Mouse (Mus musculus) midbrain, embryonic 14.5 days (tissue): Measurements from ENCODE around the gene Tle2. TPM values are rescaled to one million over a fixed set of nuclear protein-coding genes. Genes with fewer than 3 reads are reported as not detected.

ENCODE experiments used
- ATAC-seq: fragments of 200-750 bp; cut with Nextera tagmentation; 2 replicates; pipeline ENCODE4 v1.8.0; 2017; ENCODE audit warnings: moderate number of reproducible peaks, moderate library complexity; ENCODE audit not compliant: low FRiP score, low TSS enrichment
- DNase-seq: peaks from one replicate; pipeline ENCODE4 v3.0.0-alpha.2; 2015
- H3K27ac ChIP-seq: fragments of 300-500 bp; sonication (generic); replicated peaks from 2 replicates; pipeline ENCODE4 v1.5.1; 2014; ENCODE audit warnings: mild to moderate bottlenecking, low read depth, low read length, moderate library complexity
- H3K27me3 ChIP-seq: fragments of 300-500 bp; sonication (generic); 2 replicates; pipeline ENCODE4 v1.6.1; 2014; ENCODE audit warnings: low read length, control low read depth, mixed read lengths; ENCODE audit not compliant: control insufficient read depth, insufficient read depth
- H3K36me3 ChIP-seq: fragments of 300-500 bp; sonication (generic); 2 replicates; pipeline ENCODE4 v1.6.1; 2014; ENCODE audit warnings: low read length, control low read depth; ENCODE audit not compliant: control insufficient read depth, insufficient read depth
- H3K4me1 ChIP-seq: fragments of 300-500 bp; sonication (generic); 2 replicates; pipeline ENCODE4 v1.6.1; 2014; ENCODE audit warnings: mild to moderate bottlenecking, antibody characterized with exemption, low read length, control low read depth; ENCODE audit not compliant: control insufficient read depth, insufficient read depth
- H3K4me2 ChIP-seq: fragments of 300-500 bp; sonication (generic); 2 replicates; pipeline ENCODE4 v1.6.1; 2014; ENCODE audit warnings: mild to moderate bottlenecking, low read length, moderate library complexity
- H3K4me3 ChIP-seq: fragments of 300-500 bp; sonication (generic); replicated peaks from 2 replicates; pipeline ENCODE4 v1.5.1; 2014; ENCODE audit warnings: low read depth, low read length
- H3K9ac ChIP-seq: fragments of 300-500 bp; sonication (generic); replicated peaks from 2 replicates; pipeline ENCODE4 v1.6.1; 2014; ENCODE audit warnings: mild to moderate bottlenecking, low read length, moderate library complexity
- H3K9me3 ChIP-seq: fragments of 300-500 bp; sonication (generic); 2 replicates; pipeline ENCODE4 v1.6.1; 2016; ENCODE audit warnings: low read length, control low read depth, mixed read lengths; ENCODE audit not compliant: control insufficient read depth
- WGBS: fragments of 180-500 bp; shearing (Covaris S2); extraction: QIAGEN DNeasy Blood & Tissue Kit; methylation state at CpG from one replicate; pipeline ENCODE4 v1.1.7; 2014; 5-methylcytosine and 5-hydroxymethylcytosine counted together
- polyA plus RNA-seq: library from polyadenylated mRNA; unstranded; fragments of >200 nt; fragmentation: Nextera tagmentation; extraction: Ambion mirVana; gene quantifications from 2 replicates; pipeline ENCODE4 v1.2.1, GENCODE M21; 2014

Gene Tle2
- polyA plus RNA-seq, 1 experiment from 2014 or later = 20.4 TPM

- Histone ChIP-seq H3K4me3 (no peak overlapping the region), H3K27me3 (peaks cover 17% of the 10 kb centered on the region; the same call in 1 of the 2 replicates), H3K9ac (no peak overlapping the region), H3K4me1 (peaks cover 24% of the 10 kb centered on the region), H3K9me3 (no peaks in the 10 kb centered on the region), H3K36me3 (no peaks in the 10 kb centered on the region), H3K4me2 (no peak overlapping the region), H3K27ac (no peak overlapping the region)
- DNase-seq (peak; percentile 32), ATAC-seq (no peak)
- WGBS = 50% methylated on average over 5 of the region's 5 CpGs
Observed at GRCm38 (mm10) chr10:81595599-81595998, 21.2 kb downstream of the Tle2 start.

GRCm38 (mm10) chr10:81596611-81597010, 22.2 kb downstream of the Tle2 start:
- Histone ChIP-seq H3K9ac (peak overlapping the region; percentile 20; the same call in 1 of the 2 replicates), H3K27me3 (peaks cover 19% of the 10 kb centered on the region; the same call in 1 of the 2 replicates), H3K36me3 (no peaks in the 10 kb centered on the region), H3K4me2 (peak overlapping the region; percentile 39), H3K27ac (peak overlapping the region; percentile 66), H3K4me1 (peaks cover 33% of the 10 kb centered on the region), H3K4me3 (no peak overlapping the region), H3K9me3 (no peaks in the 10 kb centered on the region)
- under 1% methylated on average over 10 of the region's 10 CpGs for WGBS
- ATAC-seq (no peak), DNase-seq (peak; percentile 76)

- peak; percentile 74 for DNase-seq
- H3K27ac ChIP-seq = peak overlapping the region; percentile 66
- ATAC-seq = peak; percentile 18; the same call in 1 of the 2 replicates
- no peaks in the 10 kb centered on the region for H3K36me3 ChIP-seq
- peaks cover 23% of the 10 kb centered on the region; the same call in 1 of the 2 replicates for H3K27me3 ChIP-seq
- peak overlapping the region; percentile 39 for H3K4me2 ChIP-seq
- H3K9me3 ChIP-seq = no peaks in the 10 kb centered on the region
- H3K9ac ChIP-seq = no peak overlapping the region
- peaks cover 36% of the 10 kb centered on the region for H3K4me1 ChIP-seq
- 4% methylated on average over 9 of the region's 12 CpGs for WGBS
- no peak overlapping the region for H3K4me3 ChIP-seq
Observed at GRCm38 (mm10) chr10:81597137-81597950, 23.0 kb downstream of the Tle2 start.

GRCm38 (mm10) chr10:81598342-81598741, 24.0 kb downstream of the Tle2 start:
- no peak overlapping the region for H3K4me2 ChIP-seq
- peaks cover 39% of the 10 kb centered on the region for H3K4me1 ChIP-seq

GRCm38 (mm10) chr10:81598871-81599270, 24.5 kb downstream of the Tle2 start:
- H3K27ac ChIP-seq = no peak overlapping the region
- no peak overlapping the region for H3K9ac ChIP-seq
- H3K4me1 ChIP-seq = peaks cover 39% of the 10 kb centered on the region
- ATAC-seq = no peak
- no peak for DNase-seq
- 64% methylated on average over 6 of the region's 6 CpGs for WGBS
- H3K36me3 ChIP-seq = no peaks in the 10 kb centered on the region
- H3K9me3 ChIP-seq = no peaks in the 10 kb centered on the region
- H3K4me3 ChIP-seq = no peak overlapping the region
- peaks cover 17% of the 10 kb centered on the region; the same call in 1 of the 2 replicates for H3K27me3 ChIP-seq
- no peak overlapping the region for H3K4me2 ChIP-seq

More at GRCm38 (mm10) chr10:81598342-81598741, 24.0 kb downstream of the Tle2 start:
- DNase-seq = no peak
- no peaks in the 10 kb centered on the region for H3K9me3 ChIP-seq
- H3K27me3 ChIP-seq = peaks cover 17% of the 10 kb centered on the region; the same call in 1 of the 2 replicates
- H3K36me3 ChIP-seq = no peaks in the 10 kb centered on the region
- no peak overlapping the region for H3K9ac ChIP-seq
- 44% methylated on average over 3 of the region's 3 CpGs for WGBS
- H3K27ac ChIP-seq = no peak overlapping the region
- ATAC-seq = no peak
- H3K4me3 ChIP-seq = no peak overlapping the region

GRCm38 (mm10) chr10:81599630-81600029, 25.3 kb downstream of the Tle2 start:
- no peaks in the 10 kb centered on the region for H3K9me3 ChIP-seq
- 79% methylated on average over 5 of the region's 5 CpGs for WGBS
- no peaks in the 10 kb centered on the region for H3K36me3 ChIP-seq
- DNase-seq = no peak
- H3K27ac ChIP-seq = no peak overlapping the region
- no peak overlapping the region for H3K4me2 ChIP-seq
- no peak overlapping the region for H3K4me3 ChIP-seq
- peaks cover 17% of the 10 kb centered on the region; the same call in 1 of the 2 replicates for H3K27me3 ChIP-seq
- no peak overlapping the region for H3K9ac ChIP-seq
- ATAC-seq = no peak
- H3K4me1 ChIP-seq = peaks cover 39% of the 10 kb centered on the region

GRCm38 (mm10) chr10:81600096-81600495, 25.7 kb downstream of the Tle2 start:
- peaks cover 39% of the 10 kb centered on the region for H3K4me1 ChIP-seq
- H3K4me3 ChIP-seq = no peak overlapping the region
- DNase-seq (no peak), ATAC-seq (no peak)
- no peaks in the 10 kb centered on the region for H3K9me3 ChIP-seq
- H3K9ac ChIP-seq = no peak overlapping the region
- no peak overlapping the region for H3K27ac ChIP-seq
- H3K27me3 ChIP-seq = peaks cover 14% of the 10 kb centered on the region; the same call in 1 of the 2 replicates
- no peaks in the 10 kb centered on the region for H3K36me3 ChIP-seq
- 52% methylated on average over 10 of the region's 10 CpGs for WGBS
- no peak overlapping the region for H3K4me2 ChIP-seq

GRCm38 (mm10) chr10:81600738-81601203, 26.4 kb downstream of the Tle2 start, which contains the start of gene Tle6:
Gene Tle6 (minus strand): TSS chr10:81601073.
- no peaks in the 10 kb centered on the region for H3K36me3 ChIP-seq
- H3K27me3 ChIP-seq = peaks cover 10% of the 10 kb centered on the region; the same call in 1 of the 2 replicates
- H3K4me1 ChIP-seq = peaks cover 39% of the 10 kb centered on the region
- DNase-seq = peak; percentile 99
- H3K9me3 ChIP-seq = no peaks in the 10 kb centered on the region
- ATAC-seq = peak; percentile 82
- H3K4me3 ChIP-seq = 0 out of 2 replicates have a peak within 1 kb of the TSS, but pooled peaks have one; percentile 8
- H3K9ac ChIP-seq = no peak within 1 kb of the TSS
- no peak within 1 kb of the TSS for H3K27ac ChIP-seq
- under 1% methylated on average over 28 of the region's 28 CpGs for WGBS
- H3K4me2 ChIP-seq = peak within 1 kb of the TSS; percentile 54
